Mouse (Mus musculus) liver, postnatal 0 days (tissue): Measurements from ENCODE around the gene Hes6. TPM values are rescaled to one million over a fixed set of nuclear protein-coding genes. Genes with fewer than 3 reads are reported as not detected.

Experiments used
- ATAC-seq: fragments of 200-750 bp; cut with Nextera tagmentation; 2 replicates; pipeline ENCODE4 v1.8.0; 2017; ENCODE audit warnings: mild to moderate bottlenecking, moderate library complexity
- DNase-seq: peaks from one replicate; pipeline ENCODE4 v3.0.0-alpha.2; 2016
- H3K27ac ChIP-seq: fragments of 300-500 bp; sonication (generic); 2 replicates; pipeline ENCODE4 v1.5.1; 2014; ENCODE audit warnings: antibody characterized with exemption, moderate library complexity, mild to moderate bottlenecking, low read depth
- H3K27me3 ChIP-seq: fragments of 300-500 bp; sonication (generic); 2 replicates; pipeline ENCODE4 v1.6.1; 2014; ENCODE audit warnings: low read length, control low read depth, mixed read lengths; ENCODE audit not compliant: insufficient read depth
- H3K36me3 ChIP-seq: fragments of 300-500 bp; sonication (generic); replicated peaks from 2 replicates; pipeline ENCODE4 v1.6.1; 2014; ENCODE audit warnings: mild to moderate bottlenecking, control low read depth, low read length, moderate library complexity, mixed read lengths; ENCODE audit not compliant: insufficient read depth
- H3K4me1 ChIP-seq: fragments of 300-500 bp; sonication (generic); 2 replicates; pipeline ENCODE4 v1.6.1; 2014; ENCODE audit warnings: antibody characterized with exemption, mild to moderate bottlenecking, control low read depth; ENCODE audit not compliant: insufficient read depth
- H3K4me2 ChIP-seq: fragments of 300-500 bp; sonication (generic); 2 replicates; pipeline ENCODE4 v1.6.1; 2014; ENCODE audit warnings: low read depth, mild to moderate bottlenecking, low read length, moderate library complexity, mixed read lengths
- H3K4me3 ChIP-seq: fragments of 300-500 bp; sonication (generic); 2 replicates; pipeline ENCODE4 v1.5.1; 2014; ENCODE audit warnings: low read depth, low read length
- H3K9ac ChIP-seq: fragments of 300-500 bp; sonication (generic); replicated peaks from 2 replicates; pipeline ENCODE4 v1.6.1; 2014; ENCODE audit warnings: mild to moderate bottlenecking, moderate library complexity
- H3K9me3 ChIP-seq: fragments of 300-500 bp; sonication (generic); 2 replicates; pipeline ENCODE4 v1.6.1; 2016; ENCODE audit warnings: mild to moderate bottlenecking, control low read depth, low read length, mixed read lengths
- CTCF ChIP-seq: sonication (generic); IDR thresholded peaks from 2 replicates; pipeline ENCODE4 v1.5.1; 2016; ENCODE audit warnings: antibody characterized with exemption, low read depth
- EP300 ChIP-seq: IDR thresholded peaks from 2 replicates; pipeline ENCODE4 v1.6.1; 2016; ENCODE audit warnings: antibody characterized with exemption, low read depth, mild to moderate bottlenecking
- WGBS: fragments of 180-500 bp; shearing (Covaris S2); extraction: QIAGEN DNeasy Blood & Tissue Kit; methylation state at CpG from one replicate; pipeline ENCODE4 v1.1.7; 2014; ENCODE audit not compliant: insufficient replicate concordance; 5-methylcytosine and 5-hydroxymethylcytosine counted together
- polyA plus RNA-seq: library from polyadenylated mRNA; unstranded; fragments of >200 nt; fragmentation: Nextera tagmentation; extraction: Ambion mirVana; gene quantifications from 2 replicates; pipeline ENCODE4 v1.2.1, GENCODE M21; 2015

Gene Hes6
- polyA plus RNA-seq, 1 experiment from 2014 or later, result 35.0 TPM

DNA sequence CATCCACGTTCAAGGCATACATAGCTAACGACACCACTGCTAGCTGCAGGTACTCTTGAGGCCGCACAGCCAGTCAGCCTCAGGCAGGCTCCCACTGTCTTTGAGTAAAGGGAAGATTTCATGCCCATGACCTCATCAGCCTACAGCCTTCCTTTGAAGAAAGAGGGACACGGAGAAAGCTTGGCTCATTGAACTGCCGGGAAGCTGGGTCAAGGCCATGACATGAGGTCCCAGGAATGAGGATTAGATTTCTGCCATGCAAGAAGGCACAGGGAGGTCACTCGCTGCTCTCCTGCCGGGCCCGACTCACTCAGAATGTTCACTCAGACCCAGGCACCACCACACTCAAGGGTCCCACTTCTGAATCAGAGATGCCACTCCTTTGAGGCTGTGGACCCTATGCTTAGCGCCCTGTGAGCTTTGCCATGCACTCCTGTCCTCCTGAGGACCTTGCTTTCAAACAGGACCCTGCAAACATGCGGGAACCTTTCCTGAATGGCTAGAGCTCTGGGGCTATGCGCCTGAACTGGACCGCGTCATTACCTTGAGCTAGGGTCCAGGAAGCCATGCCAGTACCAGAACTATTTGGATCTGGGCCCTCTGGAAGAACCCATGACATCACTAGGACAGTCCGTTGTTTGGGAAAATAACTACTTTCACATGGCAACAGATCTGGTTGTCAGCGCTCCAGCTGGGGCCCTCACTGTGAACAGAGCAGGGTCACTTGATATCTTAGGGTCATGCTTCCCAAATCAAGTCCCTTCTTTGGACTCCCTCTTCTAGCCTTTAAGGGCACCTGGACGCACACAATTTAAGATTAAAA lies 48.8 kb downstream of the Hes6 start:
- Histone ChIP-seq H3K4me3 (no peak overlapping the region), H3K4me1 (peaks cover 15% of the 10 kb centered on the region), H3K27me3 (0 out of 2 replicates have a peak, but pooled peaks cover 3% of the 10 kb centered on the region), H3K4me2 (no peak overlapping the region), H3K36me3 (no peaks in the 10 kb centered on the region), H3K9ac (no peak overlapping the region), H3K27ac (no peak overlapping the region), H3K9me3 (peaks cover 4% of the 10 kb centered on the region)
- WGBS, result 89% methylated on average over 16 of the region's 16 CpGs
- no peak for DNase-seq
- ATAC-seq, result no peak
- no peak for TF ChIP-seq EP300
- TF ChIP-seq CTCF, result no peak

DNA sequence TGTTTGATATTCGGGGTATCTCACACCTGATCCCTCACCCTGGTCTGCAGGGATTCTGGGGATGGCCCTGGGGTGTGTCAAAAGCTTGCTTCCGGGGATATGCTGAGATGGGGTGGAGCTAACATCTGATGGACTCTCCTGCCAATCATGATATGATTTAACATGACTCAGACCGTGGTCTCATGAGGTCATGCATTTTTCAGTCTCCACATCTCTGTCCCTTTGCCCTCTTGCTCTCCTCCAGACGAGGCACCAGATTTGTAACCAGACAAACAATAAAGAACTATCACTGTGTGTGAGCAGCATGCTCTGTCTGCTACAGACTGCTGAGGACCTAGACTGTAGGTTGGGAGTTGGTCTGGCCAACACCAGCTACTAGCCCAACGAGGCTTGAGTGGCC lies 51.7 kb downstream of the Hes6 start:
- no peak overlapping the region for H3K4me2 ChIP-seq
- DNase-seq (no peak), ATAC-seq (no peak)
- TF ChIP-seq EP300 (no peak), CTCF (no peak)
- no peak overlapping the region for H3K27ac ChIP-seq
- H3K4me1 ChIP-seq, result peaks cover 14% of the 10 kb centered on the region
- no peak overlapping the region for H3K4me3 ChIP-seq
- peaks cover 4% of the 10 kb centered on the region for H3K9me3 ChIP-seq
- no peak overlapping the region for H3K9ac ChIP-seq
- WGBS, result 72% methylated on average over 5 of the region's 5 CpGs
- H3K36me3 ChIP-seq, result no peaks in the 10 kb centered on the region
- 0 out of 2 replicates have a peak, but pooled peaks cover 3% of the 10 kb centered on the region for H3K27me3 ChIP-seq

Other genes with a start within 250 kb of the Hes6 start
- 9.6 and 10.6 TPM in 2 replicates for gene Ramp1, start 234.2 kb downstream of the Hes6 start, polyA plus RNA-seq
- 49.1 and 53.0 TPM in 2 replicates for gene Ube2f, start 163.7 kb downstream of the Hes6 start, polyA plus RNA-seq
- 26.3 and 26.5 TPM in 2 replicates for gene Scly, start 115.7 kb downstream of the Hes6 start, polyA plus RNA-seq
- gene Espnl, start 92.0 kb downstream of the Hes6 start, polyA plus RNA-seq, result 0.04 TPM in 1 of 2 replicates, not detected in the other
- gene Klhl30, start 63.0 kb downstream of the Hes6 start, polyA plus RNA-seq, result 0.06 and 0.12 TPM in 2 replicates
- gene Erfe, start 47.6 kb downstream of the Hes6 start, polyA plus RNA-seq, result 0.95 and 1.3 TPM in 2 replicates
- 40.3 and 42.8 TPM in 2 replicates for gene Ilkap, start 15.2 kb downstream of the Hes6 start, polyA plus RNA-seq
- gene Per2, start 45.3 kb upstream of the Hes6 start, polyA plus RNA-seq, result 2.4 and 2.5 TPM in 2 replicates
- gene Traf3ip1, start 80.6 kb upstream of the Hes6 start, polyA plus RNA-seq, result 2.2 and 2.5 TPM in 2 replicates
- 4.6 and 4.8 TPM in 2 replicates for gene Asb1, start 126.5 kb upstream of the Hes6 start, polyA plus RNA-seq